Mouse (Mus musculus) cortical plate, adult 2 months (tissue): Measurements from ENCODE around the gene Epb41l3. TPM values are rescaled to one million over a fixed set of nuclear protein-coding genes. Genes with fewer than 3 reads are reported as not detected.
A peak's percentile ranks its signal among the peaks of the same experiment; 100 is the strongest.

Experiments
- H3K27ac ChIP-seq: fragments of 200-500 bp; 2 replicates; pipeline ENCODE4 v1.5.1; 2012; ENCODE audit warnings: low read length, control low read depth, inconsistent platforms; ENCODE audit not compliant: insufficient read depth
- H3K4me1 ChIP-seq: fragments of 200-500 bp; 2 replicates; pipeline ENCODE4 v1.6.1; 2011; ENCODE audit warnings: low read length; ENCODE audit not compliant: control insufficient read depth, insufficient read depth
- H3K4me3 ChIP-seq: fragments of 200-500 bp; 2 replicates; pipeline ENCODE4 v1.5.1; 2011; ENCODE audit warnings: mild to moderate bottlenecking, low read length, control low read depth; ENCODE audit not compliant: insufficient read depth
- CTCF ChIP-seq: fragments of 200-500 bp; IDR thresholded peaks from 2 replicates; pipeline ENCODE4 v1.5.1; 2011; ENCODE audit warnings: mild to moderate bottlenecking, control low read depth, low read length; ENCODE audit not compliant: insufficient read depth; ENCODE audit errors: extremely low read depth
- POLR2A ChIP-seq: fragments of 200-500 bp; IDR thresholded peaks from 2 replicates; pipeline ENCODE4 v1.6.1; 2011; ENCODE audit warnings: mild to moderate bottlenecking, low read length, control low read depth; ENCODE audit not compliant: insufficient read depth; ENCODE audit errors: extremely low read depth
- polyA plus RNA-seq: library from polyadenylated mRNA; depleted of rRNA; stranded (reverse); fragments of >200 nt; gene quantifications from 2 replicates; pipeline ENCODE4 v1.2.3, GENCODE M21; 2012; rRNA removed

Gene Epb41l3
- 117 and 124 TPM in 2 replicates for polyA plus RNA-seq

- no peak for TF ChIP-seq CTCF
- peak; percentile 54 for TF ChIP-seq POLR2A
- Histone ChIP-seq H3K4me1 (no peaks in the 10 kb centered on the region), H3K27ac (peak within 1 kb of the TSS; percentile 59; the same call in 1 of the 2 replicates), H3K4me3 (peak within 1 kb of the TSS; percentile 93)
Observed at GRCm38 (mm10) chr17:69075501-69076237, at the start of gene Epb41l3. Epb41l3 (plus strand) TSS chr17:69075683.

GRCm38 (mm10) chr17:69038760-69039675 lies 36.5 kb upstream of the Epb41l3 start:
- TF ChIP-seq POLR2A (no peak), CTCF (no peak)
- H3K4me3 ChIP-seq = no peak overlapping the region
- no peak overlapping the region for H3K27ac ChIP-seq
- H3K4me1 ChIP-seq = no peaks in the 10 kb centered on the region

- TF ChIP-seq POLR2A = no peak
- no peak for TF ChIP-seq CTCF
- Histone ChIP-seq H3K4me1 (no peaks in the 10 kb centered on the region), H3K27ac (no peak overlapping the region)
Observed at GRCm38 (mm10) chr17:69041516-69041915, 34.0 kb upstream of the Epb41l3 start.

GRCm38 (mm10) chr17:69048826-69049225 lies 26.7 kb upstream of the Epb41l3 start:
- H3K27ac ChIP-seq = no peak overlapping the region
- H3K4me1 ChIP-seq = no peaks in the 10 kb centered on the region; the same call in 1 of the 2 replicates
- no peak overlapping the region for H3K4me3 ChIP-seq
- TF ChIP-seq CTCF (no peak), POLR2A (no peak)

More at GRCm38 (mm10) chr17:69041516-69041915, 34.0 kb upstream of the Epb41l3 start:
- no peak overlapping the region for H3K4me3 ChIP-seq

- TF ChIP-seq POLR2A = no peak
- no peak for TF ChIP-seq CTCF
- no peaks in the 10 kb centered on the region; the same call in 1 of the 2 replicates for H3K4me1 ChIP-seq
- no peak overlapping the region for H3K27ac ChIP-seq
Observed at GRCm38 (mm10) chr17:69054029-69054428, 21.5 kb upstream of the Epb41l3 start.

GRCm38 (mm10) chr17:69059760-69060159 lies 15.7 kb upstream of the Epb41l3 start:
- TF ChIP-seq CTCF (no peak), POLR2A (no peak)
- peaks cover 3% of the 10 kb centered on the region; the same call in 1 of the 2 replicates for H3K4me1 ChIP-seq
- H3K4me3 ChIP-seq = no peak overlapping the region
- H3K27ac ChIP-seq = no peak overlapping the region

More at GRCm38 (mm10) chr17:69054029-69054428, 21.5 kb upstream of the Epb41l3 start:
- no peak overlapping the region for H3K4me3 ChIP-seq

- Histone ChIP-seq H3K4me1 (peaks cover 3% of the 10 kb centered on the region; the same call in 1 of the 2 replicates), H3K27ac (no peak overlapping the region), H3K4me3 (no peak overlapping the region)
- TF ChIP-seq CTCF = no peak
Observed at GRCm38 (mm10) chr17:69060388-69060787, 15.1 kb upstream of the Epb41l3 start.

- Histone ChIP-seq H3K4me3 (no peak overlapping the region), H3K27ac (no peak overlapping the region), H3K4me1 (peaks cover 3% of the 10 kb centered on the region; the same call in 1 of the 2 replicates)
- no peak for TF ChIP-seq POLR2A
- TF ChIP-seq CTCF = no peak
Observed at GRCm38 (mm10) chr17:69061883-69062745, 13.4 kb upstream of the Epb41l3 start.
